Mouse (Mus musculus): ENCODE measurements at regions not wholly inside any gene's neighbourhood (a gene's known extent, or its start where the extent isn't known, plus 50 kb on each side); places are given as distances from the start of the nearest gene placed in this dataset.

DNA sequence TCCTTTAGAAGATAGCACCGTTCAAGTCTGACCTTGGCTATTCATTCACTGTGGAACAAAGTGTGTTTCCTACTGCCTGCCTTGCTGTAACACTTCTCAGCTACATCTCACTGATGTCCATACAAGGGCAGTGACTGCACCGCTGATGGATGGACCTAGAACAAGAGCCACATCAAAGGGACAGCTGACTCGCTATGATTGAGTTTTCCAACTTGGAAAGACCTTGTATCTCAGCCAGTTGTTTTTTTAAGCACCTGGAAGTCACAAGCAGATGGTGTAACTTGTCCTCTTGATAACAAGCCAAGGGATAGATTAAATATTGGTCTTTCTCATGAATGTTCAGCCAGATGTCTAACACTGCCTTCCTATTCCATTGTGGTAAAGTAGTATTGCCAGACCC lies 184.9 kb upstream of the Dio2 start:
- TF ChIP-seq CTCF (IDR thresholded peaks at IDR 0.05) (no peak), POLR2A (IDR thresholded peaks at IDR 0.05; ENCODE audit: insufficient read depth, low read depth, low read length) (no peak), EP300 (IDR thresholded peaks at IDR 0.05; ENCODE audit: insufficient read depth, low read depth, low read length) (no peak)
